Mouse (Mus musculus) testis, adult 2 months (tissue): Measurements from ENCODE around the gene Krt75. TPM values are rescaled to one million over a fixed set of nuclear protein-coding genes. Genes with fewer than 3 reads are reported as not detected.

Source experiments
- polyA plus RNA-seq: library from polyadenylated mRNA; depleted of rRNA; stranded (reverse); fragments of >200 nt; gene quantifications from 2 replicates; pipeline ENCODE4 v1.2.3, GENCODE M21; 2012; rRNA removed

Gene Krt75
- polyA plus RNA-seq, 1 experiment = 0.04 TPM

Other genes starting within 250 kb of the Krt75 start
- gene Krt80, start 203.7 kb downstream of the Krt75 start, polyA plus RNA-seq = 0.32 and 0.42 TPM in 2 replicates
- 0.33 and 0.72 TPM in 2 replicates for gene Krt7, start 162.9 kb downstream of the Krt75 start, polyA plus RNA-seq
- gene Krt87, start 135.1 kb downstream of the Krt75 start, polyA plus RNA-seq = not detected in 2 replicates
- gene Krt88, start 126.2 kb downstream of the Krt75 start, polyA plus RNA-seq = 189 and 195 TPM in 2 replicates
- gene Krt81, start 110.2 kb downstream of the Krt75 start, polyA plus RNA-seq = not detected in 2 replicates
- 0.12 and 0.29 TPM in 2 replicates for gene Krt86, start 100.4 kb downstream of the Krt75 start, polyA plus RNA-seq
- gene Krt83, start 82.4 kb downstream of the Krt75 start, polyA plus RNA-seq = 0.07 TPM in 1 of 2 replicates, not detected in the other
- 0.25 TPM in 1 of 2 replicates, not detected in the other for gene Gm49425, start 56.6 kb downstream of the Krt75 start, polyA plus RNA-seq
- gene Krt84, start 41.1 kb downstream of the Krt75 start, polyA plus RNA-seq = not detected in 2 replicates
- gene Krt82, start 23.2 kb downstream of the Krt75 start, polyA plus RNA-seq = not detected in 2 replicates
- not detected in 2 replicates for gene Krt90, start 11.0 kb downstream of the Krt75 start, polyA plus RNA-seq
- not detected in 2 replicates for gene Gm5414, start 54.3 kb upstream of the Krt75 start, polyA plus RNA-seq
- gene Gm5478, start 73.5 kb upstream of the Krt75 start, polyA plus RNA-seq = not detected in 2 replicates
- 0.04 and 0.05 TPM in 2 replicates for gene Krt6b, start 106.4 kb upstream of the Krt75 start, polyA plus RNA-seq
- gene Krt6a, start 120.4 kb upstream of the Krt75 start, polyA plus RNA-seq = 0.08 TPM in 1 of 2 replicates, not detected in the other
- gene Krt5, start 139.0 kb upstream of the Krt75 start, polyA plus RNA-seq = 0.12 and 1.3 TPM in 2 replicates
- gene Krt71, start 169.2 kb upstream of the Krt75 start, polyA plus RNA-seq = not detected in 2 replicates
- gene Krt72, start 212.6 kb upstream of the Krt75 start, polyA plus RNA-seq = not detected in 2 replicates
- gene Krt73, start 228.4 kb upstream of the Krt75 start, polyA plus RNA-seq = 1.4 and 1.6 TPM in 2 replicates
- gene Krt2, start 244.3 kb upstream of the Krt75 start, polyA plus RNA-seq = not detected in 2 replicates